Mouse (Mus musculus) limb, embryonic 14.5 days (tissue): ENCODE measurements at regions not wholly inside any gene's neighbourhood (a gene's known extent, or its start where the extent isn't known, plus 50 kb on each side); places are given as distances from the start of the nearest gene placed in this dataset.

Source experiments
- ATAC-seq: fragments of 200-750 bp; cut with Nextera tagmentation; 2 replicates; pipeline ENCODE4 v1.8.0; 2017; ENCODE audit warnings: low read depth, moderate number of reproducible peaks, moderate TSS enrichment; ENCODE audit not compliant: low FRiP score
- DNase-seq: peaks from one replicate; pipeline ENCODE4 v3.0.0-alpha.2; 2015; ENCODE audit warnings: low spot score
- H3K27ac ChIP-seq: fragments of 300-500 bp; sonication (generic); replicated peaks from 2 replicates; pipeline ENCODE4 v1.5.1; 2014; ENCODE audit warnings: low read depth, mild to moderate bottlenecking, low read length, moderate library complexity, mixed read lengths
- H3K27me3 ChIP-seq: fragments of 300-500 bp; sonication (generic); 2 replicates; pipeline ENCODE4 v1.6.1; 2014; ENCODE audit warnings: low read length, mixed read lengths; ENCODE audit not compliant: control insufficient read depth, insufficient read depth
- H3K36me3 ChIP-seq: fragments of 300-500 bp; sonication (generic); 2 replicates; pipeline ENCODE4 v1.6.1; 2014; ENCODE audit warnings: mild to moderate bottlenecking, low read length, moderate library complexity, mixed read lengths; ENCODE audit not compliant: control insufficient read depth, insufficient read depth
- H3K4me1 ChIP-seq: fragments of 300-500 bp; sonication (generic); 2 replicates; pipeline ENCODE4 v1.6.1; 2014; ENCODE audit warnings: antibody characterized with exemption, low read length, mixed read lengths; ENCODE audit not compliant: control insufficient read depth, insufficient read depth
- H3K4me2 ChIP-seq: fragments of 300-500 bp; sonication (generic); replicated peaks from 2 replicates; pipeline ENCODE4 v1.6.1; 2014; ENCODE audit warnings: low read depth, mild to moderate bottlenecking, low read length, moderate library complexity; ENCODE audit not compliant: severe bottlenecking
- H3K4me3 ChIP-seq: fragments of 300-500 bp; sonication (generic); replicated peaks from 2 replicates; pipeline ENCODE4 v1.5.1; 2014; ENCODE audit warnings: low read length
- H3K9ac ChIP-seq: fragments of 300-500 bp; sonication (generic); 2 replicates; pipeline ENCODE4 v1.6.1; 2014; ENCODE audit warnings: mild to moderate bottlenecking, low read depth, low read length, moderate library complexity; ENCODE audit not compliant: severe bottlenecking
- H3K9me3 ChIP-seq: fragments of 300-500 bp; sonication (generic); 2 replicates; pipeline ENCODE4 v1.6.1; 2016; ENCODE audit warnings: low read length; ENCODE audit not compliant: control insufficient read depth
- POLR2A ChIP-seq: fragments of 200-500 bp; IDR thresholded peaks from 2 replicates; pipeline ENCODE4 v1.8.0; 2012; ENCODE audit warnings: inconsistent platforms, mild to moderate bottlenecking, moderate library complexity, borderline replicate concordance; ENCODE audit not compliant: insufficient read depth, insufficient read length; ENCODE audit errors: extremely low read depth
- WGBS: fragments of 180-500 bp; shearing (Covaris S2); extraction: QIAGEN DNeasy Blood & Tissue Kit; methylation state at CpG from one replicate; pipeline ENCODE4 v1.1.7; 2014; 5-methylcytosine and 5-hydroxymethylcytosine counted together

- TF ChIP-seq POLR2A, result no peak
- H3K36me3 ChIP-seq, result no peaks in the 10 kb centered on the region
- no peaks in the 10 kb centered on the region for H3K4me1 ChIP-seq
- DNase-seq (no peak), ATAC-seq (no peak)
- H3K9me3 ChIP-seq, result no peaks in the 10 kb centered on the region
- H3K4me3 ChIP-seq, result no peak overlapping the region
- H3K9ac ChIP-seq, result no peak overlapping the region
- H3K27me3 ChIP-seq, result no peaks in the 10 kb centered on the region
- no peak overlapping the region for H3K27ac ChIP-seq
- H3K4me2 ChIP-seq, result no peak overlapping the region
Measured at GRCm38 (mm10) chr13:84636831-84637230, 414.7 kb downstream of the Tmem161b start.

- no peak overlapping the region for H3K4me3 ChIP-seq
- no peak overlapping the region for H3K4me2 ChIP-seq
- no peaks in the 10 kb centered on the region for H3K4me1 ChIP-seq
- H3K9ac ChIP-seq, result no peak overlapping the region
- no peak for ATAC-seq
- no peak overlapping the region for H3K27ac ChIP-seq
- 84% methylated on average over 1 of the region's 1 CpGs for WGBS
- no peak for DNase-seq
- no peaks in the 10 kb centered on the region for H3K36me3 ChIP-seq
- no peak for TF ChIP-seq POLR2A
- H3K9me3 ChIP-seq, result no peaks in the 10 kb centered on the region
- H3K27me3 ChIP-seq, result no peaks in the 10 kb centered on the region
Measured at GRCm38 (mm10) chr13:84637606-84638005, 415.5 kb downstream of the Tmem161b start.

- H3K9me3 ChIP-seq, result no peaks in the 10 kb centered on the region
- no peaks in the 10 kb centered on the region for H3K27me3 ChIP-seq
- H3K27ac ChIP-seq, result no peak overlapping the region
- ATAC-seq (no peak), DNase-seq (no peak)
- no peak overlapping the region for H3K4me3 ChIP-seq
- 71% methylated on average over 4 of the region's 4 CpGs for WGBS
- TF ChIP-seq POLR2A, result no peak
- no peaks in the 10 kb centered on the region for H3K4me1 ChIP-seq
- no peaks in the 10 kb centered on the region for H3K36me3 ChIP-seq
- no peak overlapping the region for H3K4me2 ChIP-seq
- no peak overlapping the region for H3K9ac ChIP-seq
Measured at GRCm38 (mm10) chr13:84638401-84638934, 416.4 kb downstream of the Tmem161b start.

GRCm38 (mm10) chr13:84639087-84640022, 417.3 kb downstream of the Tmem161b start:
- no peak for DNase-seq

GRCm38 (mm10) chr13:84644024-84644423, 421.9 kb downstream of the Tmem161b start:
- WGBS, result 90% methylated on average over 4 of the region's 4 CpGs
- no peaks in the 10 kb centered on the region for H3K36me3 ChIP-seq
- no peak for ATAC-seq
- DNase-seq, result no peak
- H3K4me2 ChIP-seq, result no peak overlapping the region
- H3K27ac ChIP-seq, result no peak overlapping the region
- TF ChIP-seq POLR2A, result no peak
- H3K4me1 ChIP-seq, result peaks cover 7% of the 10 kb centered on the region; the same call in 1 of the 2 replicates
- H3K9ac ChIP-seq, result no peak overlapping the region
- no peaks in the 10 kb centered on the region for H3K27me3 ChIP-seq
- H3K4me3 ChIP-seq, result no peak overlapping the region
- no peaks in the 10 kb centered on the region for H3K9me3 ChIP-seq

More at GRCm38 (mm10) chr13:84639087-84640022, 417.3 kb downstream of the Tmem161b start:
- H3K9ac ChIP-seq, result no peak overlapping the region
- H3K27ac ChIP-seq, result no peak overlapping the region
- no peaks in the 10 kb centered on the region for H3K36me3 ChIP-seq
- ATAC-seq, result no peak
- no peaks in the 10 kb centered on the region for H3K4me1 ChIP-seq
- no peak for TF ChIP-seq POLR2A
- H3K27me3 ChIP-seq, result no peaks in the 10 kb centered on the region
- H3K4me2 ChIP-seq, result no peak overlapping the region
- H3K4me3 ChIP-seq, result no peak overlapping the region
- H3K9me3 ChIP-seq, result no peaks in the 10 kb centered on the region
- WGBS, result 37% methylated on average over 6 of the region's 6 CpGs
